Mouse (Mus musculus) left cerebral cortex, postnatal 25 days (tissue): Measurements from ENCODE around the gene Nat8f5. TPM values are rescaled to one million over a fixed set of nuclear protein-coding genes. Genes with fewer than 3 reads are reported as not detected.

Source experiments
- microRNA-seq, 2 experiments: library from miRNA; unstranded; fragments of <30 nt; microRNA quantifications; one replicate each; pipeline ENCODE4 v1.2.0; 2022
- total RNA-seq, 2 experiments: library from RNA; stranded (reverse); gene quantifications; 2 replicates each; pipeline ENCODE4 v1.2.3; 2021

Gene Nat8f5
- total RNA-seq, 2 experiments from 2014 or later: 5.8 to 6.2 TPM

Small RNAs within 50 kb of the gene (microRNA-seq; reads per million reads assigned to microRNA genes)
- 0 reads per million in 2 experiments for gene Mir6375

Other genes starting within 250 kb of the Nat8f5 start
- 1 to 10 TPM; 8.1 to 9.8 TPM for gene Alms1, start 233.4 kb downstream of the Nat8f5 start, total RNA-seq
- 1 to 10 TPM; 1.8 to 3.6 TPM for gene Nat8f7, start 107.8 kb downstream of the Nat8f5 start, total RNA-seq
- gene Nat8f3, start 55.2 kb downstream of the Nat8f5 start, total RNA-seq: 1 to 10 TPM; 3.6 to 3.8 TPM
- 1 to 10 TPM; 2.1 to 2.6 TPM for gene Nat8f6, start within 50 bp of the Nat8f5 start, total RNA-seq
- gene Nat8, start 11.1 kb upstream of the Nat8f5 start, total RNA-seq: 1 to 10 TPM; 2.6 to 3.5 TPM
- gene Nat8f2, start 48.2 kb upstream of the Nat8f5 start, total RNA-seq: 1 to 10 TPM; 1.0 to 2.1 TPM
- 1 to 10 TPM; 6.5 TPM for gene Nat8f4, start 83.9 kb upstream of the Nat8f5 start, total RNA-seq
- gene Tprkb, start 90.9 kb upstream of the Nat8f5 start, total RNA-seq: 10 to 100 TPM; 47.6 to 53.0 TPM
- gene Nat8f1, start 94.7 kb upstream of the Nat8f5 start, total RNA-seq: 10 to 100 TPM; 30.5 to 30.7 TPM
- gene Dusp11, start 140.7 kb upstream of the Nat8f5 start, total RNA-seq: 10 to 100 TPM; 69.9 to 89.7 TPM
- not detected for gene Figla, start 195.2 kb upstream of the Nat8f5 start, total RNA-seq
- gene Add2, start 207.7 kb upstream of the Nat8f5 start, total RNA-seq: 100 to 1,000 TPM; 232 to 242 TPM